Mouse (Mus musculus) MEL (cell line): ENCODE results near the gene Ikzf2. TPM values are rescaled to one million over a fixed set of nuclear protein-coding genes. Genes with fewer than 3 reads are reported as not detected.

Experiments used
- DNase-seq: peaks from one replicate; pipeline ENCODE4 v3.0.0; 2011; ENCODE audit warnings: low read depth, low spot score
- H3K27ac ChIP-seq: 2 replicates; pipeline ENCODE4 v1.5.1; 2012; ENCODE audit warnings: low read depth, mild to moderate bottlenecking, control low read depth, low read length, moderate library complexity; ENCODE audit not compliant: control insufficient read depth
- H3K27me3 ChIP-seq, 2 experiments: fragments of 150-350 bp in 1 of 2; sonication (generic) in 1 of 2; 2 replicates each; pipeline ENCODE4 v1.6.1; 2012; ENCODE audit warnings: low read length in 2 of 2, mild to moderate bottlenecking in 2 of 2, improper control_type of control experiment in 1 of 2, moderate library complexity in 1 of 2; ENCODE audit not compliant: insufficient read depth in 2 of 2, control insufficient read depth in 1 of 2
- H3K36me3 ChIP-seq, 2 experiments: 2 replicates each; pipeline ENCODE4 v1.6.1; 2012 to 2014; ENCODE audit warnings: low read length in 2 of 2, improper control_type of control experiment in 1 of 2, inconsistent platforms in 1 of 2, mild to moderate bottlenecking in 1 of 2; ENCODE audit not compliant: insufficient read depth in 2 of 2, control insufficient read depth in 1 of 2
- H3K4me1 ChIP-seq, 2 experiments: fragments of 150-350 bp in 1 of 2; sonication (generic) in 1 of 2; 2 replicates each; pipeline ENCODE4 v1.6.1; 2012; ENCODE audit warnings: low read length in 2 of 2, improper control_type of control experiment in 1 of 2, mild to moderate bottlenecking in 1 of 2; ENCODE audit not compliant: insufficient read depth in 2 of 2, control insufficient read depth in 1 of 2
- H3K4me3 ChIP-seq, 2 experiments: fragments of 150-350 bp in 1 of 2; sonication (generic) in 1 of 2; 2 replicates each; pipeline ENCODE4 v1.5.1; 2012; ENCODE audit warnings: low read depth in 2 of 2, low read length in 2 of 2, mild to moderate bottlenecking in 2 of 2, moderate library complexity in 2 of 2, control low read depth in 1 of 2, improper control_type of control experiment in 1 of 2; ENCODE audit not compliant: control insufficient read depth in 1 of 2, insufficient read depth in 1 of 2
- H3K79me2 ChIP-seq: 2 replicates; pipeline ENCODE4 v1.6.1; 2012; ENCODE audit warnings: mild to moderate bottlenecking, low read length, moderate library complexity; ENCODE audit not compliant: control insufficient read depth, poor library complexity, insufficient read depth
- H3K9ac ChIP-seq: 2 replicates; pipeline ENCODE4 v1.6.1; 2012; ENCODE audit warnings: low read depth, mild to moderate bottlenecking, control low read depth, low read length, moderate library complexity; ENCODE audit not compliant: control insufficient read depth, poor library complexity, severe bottlenecking
- H3K9me3 ChIP-seq: fragments of 150-350 bp; sonication (generic); replicated peaks from 2 replicates; pipeline ENCODE4 v1.6.1; 2012; ENCODE audit warnings: mild to moderate bottlenecking, low read length, improper control_type of control experiment, moderate library complexity; ENCODE audit not compliant: insufficient read depth
- CTCF ChIP-seq, 3 experiments: IDR thresholded peaks in 2 of 3; conservative IDR thresholded peaks in 1 of 3; 2 replicates each; pipeline ENCODE4 v1.5.1; 2011 to 2012; ENCODE audit warnings: low read length in 3 of 3, low read depth in 2 of 3, mild to moderate bottlenecking in 2 of 3, improper control_type of control experiment in 1 of 3, inconsistent platforms in 1 of 3, mixed read lengths in 1 of 3, moderate library complexity in 1 of 3; ENCODE audit not compliant: control insufficient read depth in 1 of 3, insufficient read depth in 1 of 3, poor library complexity in 1 of 3, severe bottlenecking in 1 of 3
- E2F4 ChIP-seq: IDR thresholded peaks from 2 replicates; pipeline ENCODE4 v1.6.1; 2011; ENCODE audit warnings: low read depth, low read length, improper control_type of control experiment, borderline replicate concordance
- EP300 ChIP-seq, 2 experiments: IDR thresholded peaks; 2 replicates each; pipeline ENCODE4 v1.6.1; 2011; ENCODE audit warnings: improper control_type of control experiment in 2 of 2, low read length in 2 of 2, low read depth in 1 of 2, mild to moderate bottlenecking in 1 of 2
- ETS1 ChIP-seq: IDR thresholded peaks from 2 replicates; pipeline ENCODE4 v1.6.1; 2012; ENCODE audit warnings: low read depth, mild to moderate bottlenecking, inconsistent platforms, low read length, improper control_type of control experiment, moderate library complexity
- GATA1 ChIP-seq: IDR thresholded peaks from 2 replicates; pipeline ENCODE4 v1.6.1; 2011; ENCODE audit warnings: low read depth, low read length, improper control_type of control experiment
- MEF2A ChIP-seq: IDR thresholded peaks from 2 replicates; pipeline ENCODE4 v1.6.1; 2014; ENCODE audit warnings: low read depth, mild to moderate bottlenecking, inconsistent platforms, low read length, improper control_type of control experiment; ENCODE audit not compliant: poor library complexity, insufficient replicate concordance, severe bottlenecking; ENCODE audit errors: extremely low read depth
- MXI1 ChIP-seq: IDR thresholded peaks from 2 replicates; pipeline ENCODE4 v1.6.1; 2011; ENCODE audit warnings: mild to moderate bottlenecking, low read depth, low read length, improper control_type of control experiment
- MYB ChIP-seq: IDR thresholded peaks from 2 replicates; pipeline ENCODE4 v1.6.1; 2011; ENCODE audit warnings: mild to moderate bottlenecking, low read depth, low read length, improper control_type of control experiment
- MYC ChIP-seq: IDR thresholded peaks from 2 replicates; pipeline ENCODE4 v1.6.1; 2011; ENCODE audit warnings: low read depth, mild to moderate bottlenecking, low read length, improper control_type of control experiment, moderate library complexity
- NRF1 ChIP-seq: IDR thresholded peaks from 2 replicates; pipeline ENCODE4 v1.6.1; 2014; ENCODE audit warnings: low read depth, mild to moderate bottlenecking, inconsistent platforms, low read length, improper control_type of control experiment, moderate library complexity; ENCODE audit not compliant: poor library complexity, insufficient read depth, severe bottlenecking
- RAD21 ChIP-seq: IDR thresholded peaks from 2 replicates; pipeline ENCODE4 v1.6.1; 2011; ENCODE audit warnings: mild to moderate bottlenecking, low read depth, low read length, improper control_type of control experiment
- TAL1 ChIP-seq: IDR thresholded peaks from 2 replicates; pipeline ENCODE4 v1.6.1; 2012; ENCODE audit warnings: mild to moderate bottlenecking, inconsistent platforms, low read length, moderate library complexity, mixed read lengths
- TCF12 ChIP-seq: IDR thresholded peaks from 2 replicates; pipeline ENCODE4 v1.6.1; 2014; ENCODE audit warnings: low read depth, mild to moderate bottlenecking, inconsistent platforms, low read length, improper control_type of control experiment, moderate library complexity
- USF1 ChIP-seq: IDR thresholded peaks from 2 replicates; pipeline ENCODE4 v1.6.1; 2014; ENCODE audit warnings: low read depth, mild to moderate bottlenecking, inconsistent platforms, low read length, improper control_type of control experiment, moderate library complexity
- ZNF384 ChIP-seq: IDR thresholded peaks from 2 replicates; pipeline ENCODE4 v1.6.1; 2012; ENCODE audit warnings: low read depth, mild to moderate bottlenecking, inconsistent platforms, low read length, improper control_type of control experiment
- polyA plus RNA-seq, 2 experiments: library from polyadenylated mRNA; stranded (reverse) in 1 of 2; unstranded in 1 of 2; fragments of >175 nt in 1 of 2; fragments of >200 nt in 1 of 2; gene quantifications; 2 replicates each; pipeline versions ENCODE4 v1.2.1 to v1.2.4; 2012; ENCODE audit warnings: low replicate concordance in 2 of 2, low read depth in 1 of 2; ENCODE audit not compliant: insufficient read length in 2 of 2, insufficient read depth in 1 of 2, missing spikeins in 1 of 2
- total RNA-seq: library from RNA; depleted of rRNA; stranded (reverse); fragments of 300-350 nt; gene quantifications from 2 replicates; pipeline ENCODE4 v1.2.3, GENCODE M21; 2012

The Ikzf2 gene
- total and polyA plus RNA-seq, 3 experiments = 2.9 to 5.6 TPM; not detected in 1

GRCm38 (mm10) chr1:69493309-69494047 lies 193.6 kb downstream of the Ikzf2 start:
- Histone ChIP-seq H3K4me1 (peaks cover 13 to 15% of the 10 kb centered on the region in 2 experiments), H3K4me3 (no peak overlapping the region), H3K27me3 (no peaks in the 10 kb centered on the region), H3K79me2 (no peaks in the 10 kb centered on the region), H3K9ac (no peak overlapping the region), H3K27ac (no peak overlapping the region; the same call in 1 of the 2 replicates), H3K9me3 (no peaks in the 10 kb centered on the region), H3K36me3 (peaks cover 0 to 32% of the 10 kb centered on the region in 2 experiments; a peak in 2 of 4 replicates)
- DNase-seq = no peak
- TF ChIP-seq TCF12 (peak; percentile 42; the same call in 1 of the 2 replicates), ETS1 (0 out of 2 replicates have a peak, but pooled peaks have one; percentile 20), NRF1 (no peak), CTCF (IDR thresholded peaks at IDR 0.05 in 2 of 3, conservative IDR thresholded peaks at IDR 0.05 in 1 of 3; ENCODE audit: control insufficient read depth in 1 of 3, insufficient read depth in 1 of 3, low read depth in 2 of 3, low read length in 3 of 3, poor library complexity in 1 of 3, severe bottlenecking in 1 of 3) (no peak), EP300 (IDR thresholded peaks at IDR 0.05; ENCODE audit: low read depth in 1 of 2, low read length in 2 of 2) (peak; percentile 41 to 53; a peak in 3 of 4 replicates), GATA1 (peak; percentile 77)

GRCm38 (mm10) chr1:69492013-69492412 lies 195.0 kb downstream of the Ikzf2 start:
- H3K27me3 ChIP-seq = no peaks in the 10 kb centered on the region
- H3K79me2 ChIP-seq = no peaks in the 10 kb centered on the region
- H3K9ac ChIP-seq = no peak overlapping the region
- H3K4me3 ChIP-seq = no peak overlapping the region
- no peak for TF ChIP-seq MYC
- H3K27ac ChIP-seq = no peak overlapping the region
- H3K4me1 ChIP-seq = peaks cover 11 to 13% of the 10 kb centered on the region in 2 experiments
- H3K9me3 ChIP-seq = no peaks in the 10 kb centered on the region
- no peak for DNase-seq
- H3K36me3 ChIP-seq = peaks cover 0 to 22% of the 10 kb centered on the region in 2 experiments; a peak in 2 of 4 replicates

- H3K9ac ChIP-seq = no peak overlapping the region
- peaks cover 4 to 5% of the 10 kb centered on the region in 2 experiments for H3K4me1 ChIP-seq
- H3K36me3 ChIP-seq = peaks cover 0 to 1% of the 10 kb centered on the region in 2 experiments; a peak in 1 of 4 replicates
- H3K79me2 ChIP-seq = no peaks in the 10 kb centered on the region
- DNase-seq = no peak
- H3K9me3 ChIP-seq = no peaks in the 10 kb centered on the region
- no peak for TF ChIP-seq MYC
- no peak for TF ChIP-seq MYB
- TF ChIP-seq MXI1 = no peak
- TF ChIP-seq MEF2A = no peak
- no peak for TF ChIP-seq ETS1
- no peak for TF ChIP-seq RAD21
- TF ChIP-seq USF1 = no peak
- no peak for TF ChIP-seq TAL1
- no peak for TF ChIP-seq E2F4
- TF ChIP-seq ZNF384 = no peak
- H3K27ac ChIP-seq = no peak overlapping the region
- H3K4me3 ChIP-seq = no peak overlapping the region
- no peaks in the 10 kb centered on the region for H3K27me3 ChIP-seq
These were observed 198.0 kb downstream of the Ikzf2 start for GRCm38 (mm10) chr1:69489026-69489425.
